Mouse (Mus musculus): Measurements from ENCODE around the gene Olfr911-ps1. TPM values are rescaled to one million over a fixed set of nuclear protein-coding genes. Genes with fewer than 3 reads are reported as not detected.

The Olfr911-ps1 gene
- polyA plus RNA-seq (2017; shearing (Covaris generic)) = under 1 TPM in 1 of 2 experiments, not detected in 1; 0.06 TPM

DNA sequence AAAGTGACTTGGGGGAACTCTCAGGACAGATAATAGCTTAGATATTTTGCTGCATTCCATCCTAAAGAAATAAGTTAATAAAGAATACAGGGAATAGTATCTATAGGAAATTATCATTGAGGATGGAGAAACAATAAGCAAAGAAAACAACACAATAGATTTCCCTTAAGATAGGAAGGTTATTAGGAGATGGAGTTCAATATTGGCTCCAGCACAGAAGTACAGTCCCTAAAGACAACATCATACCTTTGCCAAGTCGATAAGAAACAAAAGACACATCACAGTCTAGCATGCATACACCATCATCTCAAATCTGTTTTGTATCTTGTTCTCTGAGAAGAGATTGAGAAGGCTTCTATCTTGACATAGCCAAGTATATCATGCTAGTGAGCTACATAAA lies at the start of gene Olfr911-ps1:
Gene Olfr911-ps1 (plus strand): TSS at position 301 of the 400 bp plus-strand sequence.

GRCm38 (mm10) chr9:38486785-38487184 lies 34.6 kb upstream of the Olfr911-ps1 start, which contains the start of gene Olfr906:
Gene Olfr906 (plus strand): TSS chr9:38487085.

DNA sequence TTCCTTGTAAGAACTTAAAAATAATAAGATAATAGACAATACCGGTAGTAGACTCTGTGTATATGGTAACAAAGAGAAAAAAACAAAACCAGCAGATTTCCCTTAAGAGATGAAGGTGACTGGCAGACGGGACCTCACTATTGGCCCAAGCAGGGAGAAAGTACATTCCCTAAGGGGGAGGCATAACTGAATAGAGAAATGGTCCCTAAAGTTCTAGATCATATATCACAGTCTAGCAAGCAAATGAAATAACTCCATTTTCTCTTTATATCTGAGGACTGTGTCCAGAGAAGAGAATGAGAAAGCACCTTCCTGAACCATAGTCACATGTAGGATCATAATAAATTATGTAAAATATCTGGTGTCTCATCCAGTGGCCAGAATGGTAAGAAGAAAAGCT lies 25.9 kb upstream of the Olfr911-ps1 start, which contains the start of gene Olfr907:
Gene Olfr907 (plus strand): TSS at position 301 of the 400 bp plus-strand sequence.

GRCm38 (mm10) chr9:38537549-38537948 lies 16.2 kb downstream of the Olfr911-ps1 start, which contains the start of gene Olfr910:
Gene Olfr910 (plus strand): TSS chr9:38537849.

Other genes with a start within 250 kb of the Olfr911-ps1 start
- not detected for gene Olfr896-ps1, start 230.5 kb upstream of the Olfr911-ps1 start, polyA plus RNA-seq (2017; shearing (Covaris generic))
- not detected for gene Olfr25, start 192.5 kb upstream of the Olfr911-ps1 start, polyA plus RNA-seq (2017; shearing (Covaris generic))
- gene Olfr898, start 173.2 kb upstream of the Olfr911-ps1 start, polyA plus RNA-seq (2017; shearing (Covaris generic)) = under 1 TPM; 0.13 to 0.28 TPM
- gene Olfr250, start 154.7 kb upstream of the Olfr911-ps1 start, polyA plus RNA-seq (2017; shearing (Covaris generic)) = under 1 TPM in 1 of 2 experiments, not detected in 1; 0.07 TPM
- under 1 TPM in 1 of 2 experiments, not detected in 1; 0.10 TPM for gene Olfr251, start 144.5 kb upstream of the Olfr911-ps1 start, polyA plus RNA-seq (2017; shearing (Covaris generic))
- under 1 TPM in 1 of 2 experiments, not detected in 1; 0.04 TPM for gene Olfr147, start 119.9 kb upstream of the Olfr911-ps1 start, polyA plus RNA-seq (2017; shearing (Covaris generic))
- under 1 TPM in 1 of 2 experiments, not detected in 1; 0.10 TPM for gene Olfr901, start 92.1 kb upstream of the Olfr911-ps1 start, polyA plus RNA-seq (2017; shearing (Covaris generic))
- not detected for gene Olfr902, start 73.9 kb upstream of the Olfr911-ps1 start, polyA plus RNA-seq (2017; shearing (Covaris generic))
- not detected for gene Olfr904, start 58.4 kb upstream of the Olfr911-ps1 start, polyA plus RNA-seq (2017; shearing (Covaris generic))
- under 1 TPM in 1 of 2 experiments, not detected in 1; 0.21 TPM for gene Olfr905, start 50.5 kb upstream of the Olfr911-ps1 start, polyA plus RNA-seq (2017; shearing (Covaris generic))
- gene Olfr906, start 34.5 kb upstream of the Olfr911-ps1 start, polyA plus RNA-seq (2017; shearing (Covaris generic)) = not detected
- gene Olfr907, start 25.8 kb upstream of the Olfr911-ps1 start, polyA plus RNA-seq (2017; shearing (Covaris generic)) = not detected
- not detected for gene Olfr910, start 16.3 kb downstream of the Olfr911-ps1 start, polyA plus RNA-seq (2017; shearing (Covaris generic))
- gene Olfr912, start 58.6 kb downstream of the Olfr911-ps1 start, polyA plus RNA-seq (2017; shearing (Covaris generic)) = under 1 TPM; 0.07 to 0.27 TPM
- gene Olfr913, start 71.2 kb downstream of the Olfr911-ps1 start, polyA plus RNA-seq (2017; shearing (Covaris generic)) = not detected
- gene Olfr914, start 83.5 kb downstream of the Olfr911-ps1 start, polyA plus RNA-seq (2017; shearing (Covaris generic)) = under 1 TPM in 1 of 2 experiments, not detected in 1; 0.04 TPM
- under 1 TPM; 0.10 to 0.44 TPM for gene Olfr916, start 138.3 kb downstream of the Olfr911-ps1 start, polyA plus RNA-seq (2017; shearing (Covaris generic))
- not detected for gene Olfr917, start 144.3 kb downstream of the Olfr911-ps1 start, polyA plus RNA-seq (2017; shearing (Covaris generic))
- gene Olfr918, start 153.0 kb downstream of the Olfr911-ps1 start, polyA plus RNA-seq (2017; shearing (Covaris generic)) = not detected
- gene Olfr919, start 182.1 kb downstream of the Olfr911-ps1 start, polyA plus RNA-seq (2017; shearing (Covaris generic)) = not detected
- gene Vwa5a, start 196.7 kb downstream of the Olfr911-ps1 start, polyA plus RNA-seq (2017; shearing (Covaris generic)) = 10 to 100 TPM; 23.5 to 31.6 TPM
- gene Olfr920, start 230.7 kb downstream of the Olfr911-ps1 start, polyA plus RNA-seq (2017; shearing (Covaris generic)) = under 1 TPM in 1 of 2 experiments, not detected in 1; 0.10 TPM